ENCODE assay signal across 23 mouse cellular contexts in the genomic region with DNA sequence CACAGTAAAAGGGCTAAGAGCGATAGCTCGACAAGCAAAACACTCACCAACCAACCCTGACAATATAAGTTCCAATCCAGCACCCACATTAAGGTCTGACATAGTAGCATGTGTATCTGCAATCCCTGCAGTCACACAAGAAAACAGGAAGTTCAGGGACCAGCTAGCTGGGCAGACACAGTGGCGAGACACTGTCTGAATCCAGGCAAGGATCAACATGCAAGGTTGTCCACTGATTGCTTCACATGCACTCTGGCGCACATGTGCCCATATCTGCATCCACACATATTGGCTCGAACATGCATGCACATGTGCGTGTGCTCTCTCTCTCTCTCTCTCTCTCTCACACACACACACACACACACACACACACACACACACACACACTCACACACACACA.
DNase-seq lines count a peak whose midpoint lies in the region; ATAC-seq lines count a peak whose summit lies in the region.
"Had no signal": no experiment of that assay in that cellular context is flagged by ENCODE, and none has a peak within 500 bp of the region (broad histone marks: within the 10 kb centered on the region; RNA-seq: fewer than 3 reads in every experiment).

No protein-coding gene starts in this region.

- no peaks in the 10 kb centered on the region for H3K27me3 ChIP-seq in megakaryocyte, embryonic 14.5 days (replicated peaks)
- H3K27me3 ChIP-seq: embryonic facial prominence, embryonic 12.5 days; embryonic facial prominence, embryonic 15.5 days; forebrain, embryonic 12.5 days had no signal

- H3K4me1 ChIP-seq in megakaryocyte, embryonic 14.5 days, result no peaks in the 10 kb centered on the region

- H3K36me3 ChIP-seq in megakaryocyte, embryonic 14.5 days (replicated peaks; ENCODE audit: low read length), result no peaks in the 10 kb centered on the region
- H3K36me3 ChIP-seq: embryonic facial prominence, embryonic 15.5 days had no signal

- peaks cover 8% of the 10 kb centered on the region for H3K9me3 ChIP-seq in megakaryocyte, embryonic 14.5 days
- H3K9me3 ChIP-seq: embryonic facial prominence, embryonic 15.5 days had no signal

- peak; percentile 22 for DNase-seq in layer of hippocampus, adult 9-11 months
- DNase-seq in layer of hippocampus, adult 18-20 months (ENCODE audit: low spot score in 2 of 2), result no peak
- peak; percentile 7 for DNase-seq in brain, adult 2 months (ENCODE audit: low read depth, low spot score)
- no peak for DNase-seq in heart, postnatal 36 days
- DNase-seq in left cerebral cortex, postnatal 36 days (ENCODE audit: low spot score in 2 of 2), result no peak
- DNase-seq: adrenal gland, adult 8-10 months; adrenal gland, postnatal 25 days; cerebellum, adult 11 months; cerebellum, adult 2 months; cerebellum, adult 9-11 months; cerebellum, postnatal 36 days; gastrocnemius, postnatal 25 days; heart, adult 11 months had no signal

- ATAC-seq in granulocyte monocyte progenitor cell, adult 5-6 weeks (replicated peaks; ENCODE audit: poor library complexity, severe bottlenecking), result peak; percentile 97
- ATAC-seq in cerebellum, adult (ENCODE audit: insufficient number of reproducible peaks, low FRiP score, low TSS enrichment), result no peak
- ATAC-seq: activated CD4-positive, CD25-positive, alpha-beta regulatory T cell, adult 4 months; hindbrain, postnatal 0 days; inflammation-experienced regulatory T-cells, adult 6 months; intestine, postnatal 0 days had no signal

- peak overlapping the region; percentile 57 for H3K4me3 ChIP-seq in megakaryocyte, embryonic 14.5 days (replicated peaks)
- H3K4me3 ChIP-seq: embryonic facial prominence, embryonic 12.5 days; embryonic facial prominence, embryonic 15.5 days; forebrain, embryonic 12.5 days had no signal

- intact Hi-C loops in heart, postnatal 36 days (cut with DNase I), result no loop called here
- intact Hi-C loops in left cerebral cortex, postnatal 36 days (cut with DNase I), result no loop called here

Comparison
In these comparisons a context has a peak if more than half of its experiments do, and no peak if none do; other contexts are left out.
1. DNase-seq: peak in layer of hippocampus, adult 9-11 months (single experiment) and brain, adult 2 months (single experiment); none in layer of hippocampus, adult 18-20 months (0 of 2), heart, postnatal 36 days (0 of 2) and left cerebral cortex, postnatal 36 days (0 of 2).